Mouse (Mus musculus): Measurements from ENCODE around the gene Kdm5a. TPM values are rescaled to one million over a fixed set of nuclear protein-coding genes. Genes with fewer than 3 reads are reported as not detected.
A peak's percentile ranks its signal among the peaks of the same experiment; 100 is the strongest.

Gene Kdm5a
- total RNA-seq, 2 experiments from 2014 or later, result 18.9 to 20.5 TPM

GRCm38 (mm10) chr6:120403936-120404335 lies 40.0 kb downstream of the Kdm5a start:
- intact Hi-C loops (cut with DNase I), result loop anchor here (5.0 kb wide), 1 partner anchor 37 kb away; no protein-coding TSS in a partner anchor
- no peak for DNase-seq

DNA sequence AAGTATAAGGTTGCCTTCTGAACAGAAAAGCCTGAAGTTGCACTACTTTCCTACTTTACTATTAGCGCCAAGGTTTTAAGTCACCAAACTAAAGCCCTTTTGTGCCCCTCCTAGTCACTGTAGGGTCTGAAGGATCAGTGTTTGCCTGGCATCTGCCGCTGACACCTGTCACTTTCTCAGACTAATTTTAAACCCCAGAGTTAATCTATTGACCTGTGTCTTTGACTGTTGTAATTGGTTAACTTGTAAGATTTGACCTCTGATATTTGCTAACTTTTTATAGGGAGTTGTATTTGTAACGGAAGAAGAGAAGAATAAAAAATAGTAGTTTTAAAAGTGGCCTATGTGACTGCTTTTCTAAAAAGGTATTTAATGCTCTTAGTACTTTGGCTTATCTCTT lies 74.2 kb downstream of the Kdm5a start:
- intact Hi-C loops (cut with DNase I), result no loop called here
- no peak for DNase-seq

DNA sequence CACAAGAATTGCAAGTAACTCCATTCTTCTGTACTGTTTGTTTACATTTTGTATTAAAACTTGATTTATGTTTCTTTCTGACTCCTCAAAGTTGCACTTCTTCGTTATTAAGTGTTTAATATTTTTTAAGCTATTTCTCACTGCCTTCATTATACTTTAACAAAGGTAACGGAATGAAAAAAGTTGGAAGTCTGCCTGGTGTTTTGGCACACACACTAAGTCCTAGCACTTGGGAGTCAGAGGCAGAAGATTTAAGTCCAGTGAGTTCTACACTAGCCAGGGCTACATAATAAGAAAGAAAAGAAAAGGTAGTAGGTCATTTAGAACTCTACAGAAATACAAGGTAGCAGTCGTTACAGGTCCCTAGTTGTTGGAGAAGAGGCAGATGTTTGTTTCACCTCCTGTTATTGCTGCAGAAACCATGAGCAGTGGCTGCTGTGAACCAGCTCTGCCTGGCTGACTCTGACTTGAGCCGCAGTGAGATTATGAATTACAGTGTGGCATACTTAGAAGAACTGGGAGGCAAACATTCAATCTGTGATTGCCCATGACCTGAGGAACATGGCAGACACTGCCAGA lies 78.3 kb downstream of the Kdm5a start:
- DNase-seq, result no peak
- intact Hi-C loops (cut with DNase I), result no loop called here

GRCm38 (mm10) chr6:120443363-120444355 lies 79.7 kb downstream of the Kdm5a start:
- intact Hi-C loops (cut with DNase I), result no loop called here
- DNase-seq, result no peak

DNA sequence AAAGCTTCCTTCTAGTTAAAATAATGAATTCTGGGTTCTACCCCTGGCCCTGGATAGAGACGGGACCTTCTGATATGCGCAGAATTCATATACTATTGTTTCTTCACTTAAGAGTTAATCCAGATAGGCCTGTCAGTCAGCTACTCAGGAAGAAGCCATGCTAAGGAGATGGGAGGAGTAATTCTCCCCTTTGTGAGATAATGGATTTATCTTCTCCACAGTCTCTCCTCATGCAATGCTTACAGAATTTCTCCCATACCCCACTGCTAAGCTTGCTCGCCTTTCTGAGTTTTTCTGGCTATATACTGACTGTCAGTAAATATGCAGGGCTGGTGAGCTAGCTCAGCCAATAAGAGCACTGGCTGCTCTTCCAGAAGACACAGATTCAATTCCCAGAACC lies 86.3 kb downstream of the Kdm5a start:
- intact Hi-C loops (cut with DNase I), result no loop called here
- DNase-seq, result no peak

GRCm38 (mm10) chr6:120452384-120453102 lies 88.6 kb downstream of the Kdm5a start:
- intact Hi-C loops (cut with DNase I), result no loop called here
- no peak for DNase-seq

DNA sequence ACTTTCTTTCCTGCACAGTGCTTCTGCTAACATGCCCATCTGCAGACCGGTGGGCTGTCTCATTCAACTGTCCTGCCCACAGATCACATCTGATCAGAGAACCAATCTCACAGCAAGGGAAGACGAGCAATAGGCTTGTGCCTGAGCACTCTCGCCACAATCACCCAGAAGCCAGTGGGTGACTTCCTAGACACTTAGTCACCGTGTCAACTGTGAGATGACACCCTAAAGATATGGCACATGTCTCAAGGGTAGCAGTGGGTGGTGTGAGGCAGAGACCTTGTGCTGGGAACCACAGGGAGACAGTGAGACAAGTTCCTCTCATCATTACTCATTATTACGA lies 89.2 kb downstream of the Kdm5a start:
- intact Hi-C loops (cut with DNase I), result no loop called here
- DNase-seq, result no peak

- DNase-seq, result no peak
- intact Hi-C loops (cut with DNase I), result no loop called here
These were observed 89.6 kb downstream of the Kdm5a start for GRCm38 (mm10) chr6:120453556-120453955.

GRCm38 (mm10) chr6:120454627-120455077 lies 90.7 kb downstream of the Kdm5a start:
- DNase-seq, result no peak
- intact Hi-C loops (cut with DNase I), result no loop called here

- no peak for DNase-seq
- intact Hi-C loops (cut with DNase I), result no loop called here
These were observed 93.2 kb downstream of the Kdm5a start for GRCm38 (mm10) chr6:120457074-120457473.

DNA sequence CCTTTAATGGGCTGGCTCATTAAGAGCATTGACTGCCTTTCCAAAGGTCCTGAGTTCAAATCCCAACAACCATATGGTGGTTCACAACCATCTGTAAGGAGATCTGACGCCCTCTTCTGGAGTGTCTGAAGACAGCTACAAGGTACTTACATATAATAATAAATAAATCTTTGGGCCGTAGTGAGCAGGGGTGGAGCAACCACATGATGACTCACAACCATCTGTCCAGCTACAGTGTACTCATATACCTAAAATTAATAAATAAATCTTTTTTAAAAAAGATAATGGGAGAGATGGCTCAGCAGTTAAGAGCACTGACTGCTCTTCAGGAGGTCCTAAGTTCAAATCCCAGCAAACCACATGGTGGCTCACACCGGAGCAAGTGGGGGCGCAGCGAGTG lies 93.8 kb downstream of the Kdm5a start:
- intact Hi-C loops (cut with DNase I), result no loop called here
- no peak for DNase-seq

DNA sequence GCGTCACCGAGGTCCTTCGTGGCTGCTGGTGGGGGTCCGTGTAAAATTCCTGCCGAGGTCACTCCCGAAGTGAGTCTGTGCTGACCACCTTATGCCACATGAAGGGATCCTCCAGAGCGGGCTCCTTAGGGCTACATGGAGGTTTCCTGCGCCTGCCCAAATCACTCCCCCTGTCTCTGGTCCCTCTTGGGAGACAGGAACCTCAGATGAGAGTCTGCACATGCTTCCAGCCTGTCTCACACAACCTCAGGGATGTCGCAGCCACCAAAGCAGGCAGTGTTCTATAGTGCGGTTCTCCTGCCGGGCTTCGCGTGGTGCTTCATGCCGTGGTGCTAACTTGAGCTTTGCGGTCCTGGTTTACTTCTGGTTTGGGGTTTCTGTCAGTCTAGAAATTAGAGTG lies 97.3 kb downstream of the Kdm5a start:
- DNase-seq, result no peak
- intact Hi-C loops (cut with DNase I), result no loop called here

- intact Hi-C loops (cut with DNase I), result no loop called here
- DNase-seq, result no peak
These were observed 98.3 kb downstream of the Kdm5a start for GRCm38 (mm10) chr6:120462251-120462650.

- peak; percentile 64 to 67 for DNase-seq
- intact Hi-C loops (cut with DNase I), result no loop called here
These were observed 99.4 kb downstream of the Kdm5a start, which contains the start of gene Il17ra for GRCm38 (mm10) chr6:120463086-120463871. Gene Il17ra, plus strand, starts transcription at chr6:120463247.

GRCm38 (mm10) chr6:120463884-120464283 lies 100.0 kb downstream of the Kdm5a start:
- DNase-seq, result no peak
- intact Hi-C loops (cut with DNase I), result no loop called here

DNA sequence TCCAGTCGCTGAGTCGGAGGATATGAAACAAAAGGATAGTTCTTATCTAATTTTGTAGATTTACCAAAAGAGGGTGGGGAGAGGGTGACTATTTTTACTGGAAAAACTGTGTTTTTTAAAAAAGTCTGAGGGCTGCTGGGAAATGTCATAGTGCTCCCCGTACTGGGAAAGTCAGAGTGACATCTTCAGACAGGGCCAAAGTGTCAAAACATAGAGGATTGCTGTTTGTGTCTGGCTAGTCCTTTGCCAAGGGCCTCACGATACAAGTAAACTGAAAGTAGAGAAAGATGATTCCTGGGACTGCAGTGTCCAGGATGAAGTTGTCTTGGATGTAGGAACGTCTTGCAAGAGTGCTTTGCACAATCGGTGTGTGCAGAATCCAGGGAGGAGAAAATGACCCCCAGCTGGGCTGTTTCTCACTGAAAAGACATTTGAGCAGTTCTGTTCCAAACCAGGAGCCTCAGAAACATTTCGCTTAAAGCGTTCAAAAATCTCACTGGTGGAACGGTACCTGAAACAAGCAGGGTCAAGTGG lies 100.5 kb downstream of the Kdm5a start:
- intact Hi-C loops (cut with DNase I), result no loop called here

DNA sequence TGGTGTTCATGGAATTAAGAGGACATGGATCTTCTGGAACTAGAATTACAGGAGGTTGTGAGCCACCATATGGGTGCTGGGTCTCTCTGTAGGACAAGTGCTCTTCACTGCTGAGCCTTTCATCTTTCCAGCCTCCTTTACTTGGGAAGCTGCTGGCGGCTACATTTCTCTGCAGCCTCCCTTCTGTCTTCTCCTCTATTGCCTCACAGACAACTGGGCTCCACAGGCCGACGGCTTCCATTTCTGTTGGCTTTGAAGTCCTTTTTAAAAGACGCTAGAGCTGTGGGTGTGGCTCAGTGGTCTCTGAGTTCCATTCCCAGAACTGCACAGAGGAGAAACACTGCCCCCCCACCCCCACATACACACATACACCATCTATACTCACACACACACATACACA lies 101.5 kb downstream of the Kdm5a start:
- intact Hi-C loops (cut with DNase I), result no loop called here
- DNase-seq, result no peak

More for the DNA sequence above, 100.5 kb downstream of the Kdm5a start:
- DNase-seq, result no peak

GRCm38 (mm10) chr6:120466609-120467329 lies 102.8 kb downstream of the Kdm5a start:
- intact Hi-C loops (cut with DNase I), result no loop called here
- no peak for DNase-seq

DNA sequence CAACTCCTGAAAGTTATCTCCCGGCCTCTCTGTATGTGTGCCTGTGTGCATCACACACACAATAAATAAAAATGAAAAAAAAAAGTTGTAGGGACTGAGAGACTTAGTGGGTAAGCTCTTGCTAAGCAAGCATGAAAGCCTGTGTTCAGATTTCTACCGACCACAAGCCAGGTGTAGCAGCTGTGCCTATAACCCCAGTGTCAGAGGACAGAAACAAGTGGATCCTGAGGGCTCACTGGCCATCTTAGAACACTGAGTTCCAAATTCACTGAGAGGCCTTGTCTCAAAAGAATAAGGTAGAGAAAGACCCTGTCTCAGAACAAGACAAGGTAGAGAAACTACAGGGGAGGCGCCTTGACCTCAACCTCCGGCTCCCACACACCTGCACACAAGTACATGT lies 104.3 kb downstream of the Kdm5a start:
- intact Hi-C loops (cut with DNase I), result no loop called here
- DNase-seq, result no peak
